Mouse (Mus musculus): ENCODE data around the gene Acrv1. TPM values are rescaled to one million over a fixed set of nuclear protein-coding genes. Genes with fewer than 3 reads are reported as not detected.
A peak's percentile ranks its signal among the peaks of the same experiment; 100 is the strongest.
"Not testable (repeated sequence)": the region's sequence is repeated elsewhere in the genome, so short reads cannot be mapped to it uniquely, and the experiment has no call there.

Acrv1 gene
- polyA plus RNA-seq (2012; rRNA removed) = not detected in 2 replicates

DNA sequence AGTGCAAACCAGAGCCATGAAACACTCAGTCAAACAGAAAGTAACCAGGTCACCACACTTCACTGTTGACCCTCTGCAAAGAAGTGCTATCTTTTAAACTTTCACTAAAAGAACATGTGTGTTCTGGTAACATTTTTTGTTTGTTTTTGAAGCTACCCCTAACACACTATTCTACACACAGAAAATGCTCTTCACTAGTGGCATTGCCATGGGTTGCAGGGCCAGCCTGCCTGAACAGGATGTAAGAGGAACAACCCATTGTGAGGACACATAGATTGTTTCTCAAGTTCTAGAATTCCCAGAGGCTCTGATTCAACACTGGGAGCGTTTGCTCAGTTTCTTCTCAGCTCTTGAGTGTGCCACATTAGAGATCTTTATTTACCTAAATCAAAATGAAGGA, at the start of gene Acrv1:
TSS of gene Acrv1 (plus strand) at position 301 of the 400 bp plus-strand sequence.
- no peaks in the 10 kb centered on the region for H3K4me1 ChIP-seq (ENCODE audit: control insufficient read depth, insufficient read depth, low read length)
- no peak within 1 kb of the TSS for H3K4me3 ChIP-seq (replicated peaks; ENCODE audit: extremely low read depth, low read depth, low read length)
- no peak for TF ChIP-seq CTCF (IDR thresholded peaks at IDR 0.05; ENCODE audit: insufficient read depth, low read length)
- TF ChIP-seq POLR2A (IDR thresholded peaks at IDR 0.05; ENCODE audit: borderline replicate concordance, extremely low read depth, low read depth, low read length) = no peak
- WGBS = 58% methylated on average over 1 of the region's 1 CpGs
- DNase-seq = no peak

DNA sequence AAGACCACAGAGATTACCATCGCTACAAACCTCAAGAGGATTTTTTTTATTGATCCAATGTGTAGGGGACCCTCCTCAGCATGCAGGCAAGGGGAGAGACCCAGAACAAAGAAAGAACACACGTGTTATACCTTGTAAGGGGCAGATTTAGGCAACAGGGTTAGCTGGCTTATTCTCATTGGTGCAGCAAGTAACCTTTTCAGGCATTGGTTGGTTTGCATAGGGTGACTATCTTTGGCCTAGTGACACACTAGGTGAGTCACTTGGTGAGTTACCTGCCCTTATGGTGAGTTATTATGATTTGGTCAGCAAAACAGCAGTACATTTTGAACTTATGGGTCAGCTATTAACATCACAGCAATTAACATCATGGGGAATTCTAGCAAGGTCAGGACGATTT, 49.7 kb upstream of the Acrv1 start, which contains the start of gene A630095E13Rik:
TSS of gene A630095E13Rik (minus strand) at position 101 of the 400 bp plus-strand sequence.
- not testable (repeated sequence) for H3K4me3 ChIP-seq (replicated peaks; ENCODE audit: extremely low read depth, low read depth, low read length); DNase-seq; H3K4me1 ChIP-seq (ENCODE audit: control insufficient read depth, insufficient read depth, low read length)
- WGBS = 51% methylated on average over 3 of the region's 3 CpGs

DNA sequence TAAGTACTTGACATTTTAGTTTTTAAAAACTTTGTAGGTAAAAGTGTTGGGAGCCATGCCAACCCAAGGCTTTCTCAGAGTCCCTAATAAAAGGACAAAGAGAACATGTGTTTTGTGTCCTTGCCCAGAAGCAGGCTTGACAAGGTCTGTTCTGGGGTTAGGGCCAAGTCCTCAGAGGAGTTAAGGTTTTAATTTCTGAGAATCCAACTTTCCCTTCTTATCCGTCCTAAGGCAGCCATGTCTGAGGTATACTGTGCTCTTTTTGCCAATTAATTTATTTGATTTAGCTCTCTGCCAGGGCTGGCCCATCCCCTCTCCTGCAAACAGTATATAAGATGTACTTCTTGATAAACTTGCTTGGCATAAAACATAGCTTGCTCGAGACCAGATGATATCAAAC, 11.6 kb upstream of the Acrv1 start:
- no peaks in the 10 kb centered on the region for H3K4me1 ChIP-seq (ENCODE audit: control insufficient read depth, insufficient read depth, low read length)
- TF ChIP-seq POLR2A (IDR thresholded peaks at IDR 0.05; ENCODE audit: borderline replicate concordance, extremely low read depth, low read depth, low read length) (no peak), CTCF (IDR thresholded peaks at IDR 0.05; ENCODE audit: insufficient read depth, low read length) (no peak)
- 35% methylated on average over 2 of the region's 2 CpGs for WGBS
- no peak for DNase-seq
- H3K4me3 ChIP-seq (replicated peaks; ENCODE audit: extremely low read depth, low read depth, low read length) = no peak overlapping the region

DNA sequence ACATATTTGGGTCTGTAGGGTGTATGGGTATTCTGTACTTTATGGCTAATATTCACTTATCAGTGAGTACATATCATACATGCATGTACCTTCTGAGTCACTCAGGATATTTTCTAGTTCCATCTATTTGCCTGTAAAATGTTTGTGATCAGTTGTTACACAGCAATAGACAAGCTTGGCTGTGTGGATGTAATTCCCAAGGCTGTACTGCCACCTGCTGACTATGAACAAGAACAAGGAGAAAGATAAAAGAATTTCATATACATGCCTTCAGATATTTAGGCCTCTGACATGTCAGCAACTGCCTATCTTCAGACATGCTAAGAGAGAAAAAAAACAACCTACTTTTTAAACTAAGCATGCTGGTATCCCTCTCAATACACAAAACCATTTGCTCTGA, 5.7 kb upstream of the Acrv1 start:
- H3K4me1 ChIP-seq (ENCODE audit: control insufficient read depth, insufficient read depth, low read length) = no peaks in the 10 kb centered on the region
- TF ChIP-seq POLR2A (IDR thresholded peaks at IDR 0.05; ENCODE audit: borderline replicate concordance, extremely low read depth, low read depth, low read length) = no peak
- no peak for TF ChIP-seq CTCF (IDR thresholded peaks at IDR 0.05; ENCODE audit: insufficient read depth, low read length)
- no peak overlapping the region for H3K4me3 ChIP-seq (replicated peaks; ENCODE audit: extremely low read depth, low read depth, low read length)
- DNase-seq = no peak

DNA sequence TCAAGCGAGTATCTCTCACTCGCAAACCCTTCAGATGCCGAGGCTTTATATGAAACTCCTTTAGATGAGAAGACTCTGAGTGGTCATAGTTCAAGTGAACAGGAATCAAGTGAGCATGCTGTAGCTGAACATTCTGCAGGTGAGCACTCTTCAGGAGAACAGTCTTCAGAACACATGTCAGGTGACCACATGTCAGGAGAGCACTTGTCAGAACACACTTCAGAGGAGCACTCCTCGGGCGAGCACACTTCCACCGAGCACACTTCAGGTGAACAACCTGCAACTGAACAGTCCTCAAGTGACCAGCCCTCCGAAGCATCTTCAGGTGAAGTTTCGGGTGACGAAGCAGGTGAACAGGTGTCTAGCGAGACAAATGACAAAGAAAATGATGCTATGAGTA, 1.3 kb downstream of the Acrv1 start:
- 59% methylated on average over 10 of the region's 10 CpGs for WGBS
- no peak for DNase-seq

DNA sequence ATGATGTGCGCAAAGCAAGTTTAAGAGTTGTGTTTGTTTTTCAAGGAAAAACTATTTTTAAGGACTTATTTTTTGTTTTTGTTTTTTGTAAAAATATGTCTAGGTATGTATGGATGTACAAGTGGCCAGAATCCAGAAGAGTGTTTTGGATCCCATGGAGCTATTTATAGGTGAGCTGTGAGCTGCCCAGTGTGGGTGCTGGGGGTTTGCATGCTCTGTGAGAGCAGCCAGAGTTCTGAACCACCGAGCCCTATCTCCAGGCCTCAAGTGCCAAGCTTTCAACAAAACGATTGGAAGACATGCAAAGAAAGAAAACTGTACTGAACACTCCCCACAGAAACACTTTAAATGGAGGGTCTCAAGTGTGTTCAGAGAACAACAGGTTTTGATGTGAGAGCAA, 12.9 kb downstream of the Acrv1 start:
- no peak overlapping the region for H3K4me3 ChIP-seq (replicated peaks; ENCODE audit: extremely low read depth, low read depth, low read length)
- TF ChIP-seq POLR2A (IDR thresholded peaks at IDR 0.05; ENCODE audit: borderline replicate concordance, extremely low read depth, low read depth, low read length) (no peak), CTCF (IDR thresholded peaks at IDR 0.05; ENCODE audit: insufficient read depth, low read length) (no peak)
- no peaks in the 10 kb centered on the region for H3K4me1 ChIP-seq (ENCODE audit: control insufficient read depth, insufficient read depth, low read length)
- WGBS = 75% methylated on average over 3 of the region's 3 CpGs
- DNase-seq = no peak

More for the DNA sequence above, 1.3 kb downstream of the Acrv1 start:
- H3K4me1 ChIP-seq (ENCODE audit: control insufficient read depth, insufficient read depth, low read length) = no peaks in the 10 kb centered on the region
- no peak for TF ChIP-seq CTCF (IDR thresholded peaks at IDR 0.05; ENCODE audit: insufficient read depth, low read length)
- TF ChIP-seq POLR2A (IDR thresholded peaks at IDR 0.05; ENCODE audit: borderline replicate concordance, extremely low read depth, low read depth, low read length) = no peak
- H3K4me3 ChIP-seq (replicated peaks; ENCODE audit: extremely low read depth, low read depth, low read length) = no peak overlapping the region

DNA sequence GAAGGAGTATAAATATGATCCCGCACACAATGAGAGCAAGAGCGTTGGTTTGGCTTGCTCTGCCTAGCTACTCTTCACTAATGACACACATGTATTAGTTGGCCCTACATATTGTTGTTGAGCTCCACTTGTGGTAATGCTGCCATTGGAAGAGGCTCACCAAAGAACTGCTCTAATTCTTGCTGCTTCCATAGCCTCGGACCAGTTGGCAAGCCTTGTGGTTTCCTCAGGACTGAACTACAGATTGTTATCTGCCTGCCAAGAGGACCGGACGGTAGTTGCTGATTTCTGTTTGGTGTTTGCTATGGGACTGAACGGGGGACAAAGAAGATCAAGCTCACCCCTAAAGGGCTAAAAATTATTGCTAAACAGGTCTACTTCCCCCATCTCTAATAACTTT, 14.3 kb downstream of the Acrv1 start:
- TF ChIP-seq CTCF (IDR thresholded peaks at IDR 0.05; ENCODE audit: insufficient read depth, low read length) = no peak
- 87% methylated on average over 6 of the region's 6 CpGs for WGBS
- no peak overlapping the region for H3K4me3 ChIP-seq (replicated peaks; ENCODE audit: extremely low read depth, low read depth, low read length)

DNA sequence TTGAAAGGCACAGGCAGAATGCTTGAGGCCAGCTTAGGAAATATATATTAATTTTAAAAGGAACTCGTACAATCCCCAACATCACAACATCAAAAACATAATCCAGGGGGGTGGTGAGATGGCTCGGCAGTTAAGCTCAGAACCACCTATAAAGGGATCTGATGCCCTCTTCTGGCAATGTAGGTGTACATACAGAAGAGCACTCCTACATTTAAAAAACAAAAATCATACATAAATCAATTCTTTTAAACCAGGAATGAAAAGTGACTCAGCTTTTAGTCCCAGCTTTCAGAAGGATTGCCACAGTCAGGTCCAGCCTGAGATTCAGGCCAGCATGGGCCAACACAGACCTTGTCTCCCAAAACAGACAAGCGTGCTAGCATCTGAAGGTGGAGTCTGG, 23.6 kb downstream of the Acrv1 start:
- TF ChIP-seq CTCF (IDR thresholded peaks at IDR 0.05; ENCODE audit: insufficient read depth, low read length) = no peak
- no peak for TF ChIP-seq POLR2A (IDR thresholded peaks at IDR 0.05; ENCODE audit: borderline replicate concordance, extremely low read depth, low read depth, low read length)
- H3K4me1 ChIP-seq (ENCODE audit: control insufficient read depth, insufficient read depth, low read length) = no peaks in the 10 kb centered on the region
- DNase-seq = no peak
- 74% methylated on average over 3 of the region's 3 CpGs for WGBS
- H3K4me3 ChIP-seq (replicated peaks; ENCODE audit: extremely low read depth, low read depth, low read length) = no peak overlapping the region

More for the DNA sequence above, 14.3 kb downstream of the Acrv1 start:
- no peak for DNase-seq
- no peaks in the 10 kb centered on the region for H3K4me1 ChIP-seq (ENCODE audit: control insufficient read depth, insufficient read depth, low read length)

DNA sequence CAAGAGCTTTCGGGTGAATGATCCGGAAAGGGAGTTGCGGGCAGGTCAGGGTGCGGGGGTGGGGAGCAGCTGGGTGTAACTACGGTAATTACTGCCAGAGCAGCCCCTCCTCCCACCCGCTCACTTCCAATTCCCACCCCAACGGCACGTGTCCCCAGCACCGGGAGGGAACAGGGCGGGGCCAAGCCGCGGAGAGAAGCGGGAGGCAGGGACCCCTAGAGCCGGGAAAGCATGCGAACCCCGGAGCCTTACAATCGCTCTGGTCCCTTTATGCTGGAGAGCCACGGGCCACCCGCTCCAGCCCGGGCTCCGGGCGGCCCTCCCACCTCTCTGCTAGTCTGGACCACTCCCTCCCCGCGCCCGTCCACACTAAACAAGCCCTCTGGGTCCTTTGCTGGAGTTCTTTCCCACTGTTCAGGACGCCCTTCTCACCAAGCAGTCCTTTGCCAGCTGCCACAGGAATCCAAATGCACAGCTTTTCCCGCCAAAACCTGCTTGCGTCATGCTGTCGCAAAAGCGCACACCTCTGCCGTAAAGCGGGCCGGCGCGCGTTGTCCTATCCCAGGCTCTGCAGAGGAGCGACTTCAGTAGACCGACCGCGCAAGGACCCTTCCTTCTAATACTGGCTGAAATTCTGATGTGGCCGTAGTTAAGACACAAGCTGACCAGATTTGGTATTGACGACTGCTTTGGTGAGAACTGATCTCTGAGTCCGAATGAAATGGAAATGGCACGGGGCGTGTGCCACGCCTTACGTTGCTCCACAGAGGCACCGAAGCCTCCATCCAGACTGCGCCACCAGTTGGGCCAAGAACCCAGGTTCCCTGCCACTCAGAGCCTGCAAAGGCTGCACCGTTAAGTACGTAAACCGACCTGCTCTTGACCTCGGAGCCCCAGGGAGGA, 33.4 kb downstream of the Acrv1 start:
- TF ChIP-seq POLR2A (IDR thresholded peaks at IDR 0.05; ENCODE audit: borderline replicate concordance, extremely low read depth, low read depth, low read length) (peak; percentile 62; the same call in 1 of the 2 replicates), CTCF (IDR thresholded peaks at IDR 0.05; ENCODE audit: insufficient read depth, low read length) (no peak)
- under 1% methylated on average over 53 of the region's 53 CpGs for WGBS
- Histone ChIP-seq H3K4me3 (replicated peaks; ENCODE audit: extremely low read depth, low read depth, low read length) (peak overlapping the region; percentile 78), H3K4me1 (ENCODE audit: control insufficient read depth, insufficient read depth, low read length) (peaks cover 3% of the 10 kb centered on the region; the same call in 1 of the 2 replicates)
- peak; percentile 93 for DNase-seq
